Mouse (Mus musculus): ENCODE data around the gene Abcd1. TPM values are rescaled to one million over a fixed set of nuclear protein-coding genes. Genes with fewer than 3 reads are reported as not detected.

Abcd1 gene
- polyA plus RNA-seq, 1 experiment from 2014 or later = 34.7 TPM

- 78% methylated on average over 13 of the region's 13 CpGs for WGBS
- TF ChIP-seq CTCF (IDR thresholded peaks at IDR 0.05) (no peak), EP300 (IDR thresholded peaks at IDR 0.05) (no peak)
These were observed 42.4 kb downstream of the Abcd1 start for GRCm38 (mm10) chrX:73758611-73759290.

DNA sequence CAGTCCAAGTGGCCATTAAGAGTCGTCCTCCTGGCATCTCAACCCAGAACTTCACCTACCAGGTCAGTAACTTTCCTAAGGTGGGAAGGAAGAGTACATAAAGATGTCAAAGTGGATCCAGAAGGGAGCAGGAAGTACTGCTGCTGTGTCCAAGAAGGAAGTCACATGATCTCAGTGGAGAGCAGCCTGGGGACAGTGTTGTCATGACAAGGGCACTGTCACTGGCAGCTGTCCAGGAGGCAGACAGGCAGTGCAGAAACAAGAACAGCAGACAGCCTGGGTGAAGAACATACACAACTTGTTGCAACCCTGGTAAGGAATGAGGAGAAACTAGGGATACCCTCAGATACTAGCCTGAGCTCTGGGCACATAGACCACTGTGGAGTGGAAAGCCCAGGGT lies 48.9 kb downstream of the Abcd1 start:
- Histone ChIP-seq H3K4me3 (ENCODE audit: low read depth, low read length) (no peak overlapping the region), H3K9me3 (ENCODE audit: low read length) (no peaks in the 10 kb centered on the region), H3K4me2 (replicated peaks; ENCODE audit: low read depth, low read length) (no peak overlapping the region), H3K27ac (ENCODE audit: low read length) (peak overlapping the region; percentile 14; the same call in 1 of the 2 replicates), H3K27me3 (replicated peaks; ENCODE audit: insufficient read depth, low read length) (no peaks in the 10 kb centered on the region), H3K9ac (replicated peaks; ENCODE audit: low read depth) (no peak overlapping the region), H3K36me3 (ENCODE audit: insufficient read depth, low read length) (no peaks in the 10 kb centered on the region), H3K4me1 (ENCODE audit: insufficient read depth, low read depth, low read length) (no peaks in the 10 kb centered on the region)
- DNase-seq (ENCODE audit: low spot score) (peak; percentile 76), ATAC-seq (peak; percentile 73)
- TF ChIP-seq EP300 (IDR thresholded peaks at IDR 0.05) = no peak
- TF ChIP-seq CTCF (IDR thresholded peaks at IDR 0.05) = no peak
- WGBS = 40% methylated on average over 1 of the region's 1 CpGs

More at GRCm38 (mm10) chrX:73758611-73759290, 42.4 kb downstream of the Abcd1 start:
- no peak overlapping the region for H3K9ac ChIP-seq (replicated peaks; ENCODE audit: low read depth)
- H3K9me3 ChIP-seq (ENCODE audit: low read length) = no peaks in the 10 kb centered on the region
- H3K4me1 ChIP-seq (ENCODE audit: insufficient read depth, low read depth, low read length) = no peaks in the 10 kb centered on the region
- H3K36me3 ChIP-seq (ENCODE audit: insufficient read depth, low read length) = no peaks in the 10 kb centered on the region
- H3K4me2 ChIP-seq (replicated peaks; ENCODE audit: low read depth, low read length) = no peak overlapping the region
- no peak for DNase-seq (ENCODE audit: low spot score)
- no peak overlapping the region for H3K4me3 ChIP-seq (ENCODE audit: low read depth, low read length)
- ATAC-seq = no peak
- no peak overlapping the region for H3K27ac ChIP-seq (ENCODE audit: low read length)
- no peaks in the 10 kb centered on the region for H3K27me3 ChIP-seq (replicated peaks; ENCODE audit: insufficient read depth, low read length)

DNA sequence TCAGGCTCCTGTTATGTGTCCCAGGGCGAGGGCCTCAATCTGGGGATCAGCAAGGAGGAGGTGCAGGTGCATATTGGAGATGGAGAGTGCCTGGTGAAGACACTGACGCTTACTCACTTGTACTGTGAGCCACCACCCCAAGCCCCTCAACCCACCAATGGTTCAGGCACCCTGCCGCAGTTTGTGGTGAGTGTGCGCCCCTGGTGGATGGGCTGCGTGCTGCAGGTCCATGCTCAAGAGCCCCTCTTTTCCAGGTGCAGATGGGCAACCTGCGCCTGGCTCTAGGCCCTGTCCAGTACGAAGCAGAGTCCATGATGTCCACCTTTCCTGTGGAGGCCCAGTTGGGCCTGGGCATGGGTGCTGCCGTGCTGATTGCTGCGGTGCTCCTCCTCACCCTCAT lies 50.9 kb downstream of the Abcd1 start:
- H3K36me3 ChIP-seq (ENCODE audit: insufficient read depth, low read length) = no peaks in the 10 kb centered on the region
- H3K4me2 ChIP-seq (replicated peaks; ENCODE audit: low read depth, low read length) = no peak overlapping the region
- H3K27ac ChIP-seq (ENCODE audit: low read length) = no peak overlapping the region
- no peaks in the 10 kb centered on the region for H3K27me3 ChIP-seq (replicated peaks; ENCODE audit: insufficient read depth, low read length)
- TF ChIP-seq CTCF (IDR thresholded peaks at IDR 0.05) (peak; percentile 68), EP300 (IDR thresholded peaks at IDR 0.05) (no peak)
- no peak overlapping the region for H3K4me3 ChIP-seq (ENCODE audit: low read depth, low read length)
- no peaks in the 10 kb centered on the region for H3K9me3 ChIP-seq (ENCODE audit: low read length)
- no peak overlapping the region for H3K9ac ChIP-seq (replicated peaks; ENCODE audit: low read depth)
- H3K4me1 ChIP-seq (ENCODE audit: insufficient read depth, low read depth, low read length) = no peaks in the 10 kb centered on the region
- DNase-seq (ENCODE audit: low spot score) (no peak), ATAC-seq (no peak)
- WGBS = 71% methylated on average over 4 of the region's 9 CpGs

DNA sequence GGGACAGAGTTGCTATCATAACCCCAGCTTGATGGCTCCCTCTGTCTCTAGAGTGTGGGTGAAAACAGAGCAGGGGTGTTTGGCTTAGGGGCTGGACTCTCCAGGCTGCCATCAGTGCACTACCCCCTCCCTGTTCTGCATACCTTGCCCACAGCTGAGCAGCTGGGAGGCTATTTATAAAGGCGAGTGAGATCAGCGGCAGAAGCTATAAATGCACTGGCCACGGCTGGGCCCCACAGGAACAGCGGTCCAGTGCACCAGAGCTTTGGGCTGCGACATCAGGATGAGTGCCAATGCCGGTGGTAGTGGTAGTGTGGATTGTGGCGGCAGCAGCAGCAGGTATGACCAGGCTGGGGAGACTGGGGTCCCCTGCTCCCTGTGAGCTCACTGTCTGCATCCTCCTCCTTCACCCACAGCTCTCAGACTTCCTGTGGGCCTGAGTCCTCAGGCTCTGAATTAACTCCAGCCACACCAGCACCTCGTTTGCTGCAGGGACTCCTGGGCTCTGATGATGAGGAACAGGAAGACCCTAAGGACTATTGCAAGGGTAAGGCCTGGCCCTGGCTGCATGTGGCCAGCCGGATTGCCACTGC lies 57.9 kb downstream of the Abcd1 start, which contains the start of gene Srpk3:
TSS of gene Srpk3 (plus strand) at position 238 of the 593 bp plus-strand sequence.
- ATAC-seq (peak; percentile 35; the same call in 1 of the 2 replicates), DNase-seq (ENCODE audit: low spot score) (no peak)
- 36% methylated on average over 9 of the region's 9 CpGs for WGBS
- H3K27me3 ChIP-seq (replicated peaks; ENCODE audit: insufficient read depth, low read length) = no peaks in the 10 kb centered on the region
- no peak within 1 kb of the TSS for H3K27ac ChIP-seq (ENCODE audit: low read length)
- H3K9ac ChIP-seq (replicated peaks; ENCODE audit: low read depth) = no peak within 1 kb of the TSS
- TF ChIP-seq CTCF (IDR thresholded peaks at IDR 0.05) = no peak
- no peak for TF ChIP-seq EP300 (IDR thresholded peaks at IDR 0.05)
- no peaks in the 10 kb centered on the region for H3K4me1 ChIP-seq (ENCODE audit: insufficient read depth, low read depth, low read length)
- H3K36me3 ChIP-seq (ENCODE audit: insufficient read depth, low read length) = 0 out of 2 replicates have a peak, but pooled peaks cover under 1% of the 10 kb centered on the region
- no peaks in the 10 kb centered on the region for H3K9me3 ChIP-seq (ENCODE audit: low read length)
- no peak within 1 kb of the TSS for H3K4me3 ChIP-seq (ENCODE audit: low read depth, low read length)
- H3K4me2 ChIP-seq (replicated peaks; ENCODE audit: low read depth, low read length) = no peak within 1 kb of the TSS

- 65% methylated on average over 10 of the region's 10 CpGs for WGBS
These were observed 58.5 kb downstream of the Abcd1 start for GRCm38 (mm10) chrX:73774802-73775483.

DNA sequence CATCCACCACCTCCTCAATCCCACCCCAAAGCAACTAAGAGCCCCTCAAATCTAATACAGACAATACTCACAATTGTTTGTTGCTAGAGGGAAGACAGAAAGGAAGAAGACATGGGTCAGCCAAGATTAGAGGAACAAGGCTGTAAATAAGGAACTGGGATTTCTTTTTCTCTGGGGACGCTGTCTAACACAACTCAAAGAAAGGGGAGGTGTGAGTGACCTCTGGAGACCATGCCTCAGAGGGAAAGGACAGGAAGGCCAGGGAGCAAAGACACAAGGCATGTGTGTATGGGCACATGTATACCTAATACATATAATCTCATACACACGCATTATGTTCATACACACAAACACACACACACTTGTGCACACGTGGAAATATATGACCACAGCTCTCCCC lies 65.8 kb downstream of the Abcd1 start:
- Histone ChIP-seq H3K9me3 (ENCODE audit: low read length) (no peaks in the 10 kb centered on the region), H3K4me1 (ENCODE audit: insufficient read depth, low read depth, low read length) (no peaks in the 10 kb centered on the region), H3K36me3 (ENCODE audit: insufficient read depth, low read length) (0 out of 2 replicates have a peak, but pooled peaks cover 7% of the 10 kb centered on the region), H3K4me3 (ENCODE audit: low read depth, low read length) (no peak overlapping the region), H3K9ac (replicated peaks; ENCODE audit: low read depth) (no peak overlapping the region), H3K4me2 (replicated peaks; ENCODE audit: low read depth, low read length) (no peak overlapping the region), H3K27ac (ENCODE audit: low read length) (no peak overlapping the region), H3K27me3 (replicated peaks; ENCODE audit: insufficient read depth, low read length) (no peaks in the 10 kb centered on the region)
- DNase-seq (ENCODE audit: low spot score) (no peak), ATAC-seq (no peak)
- WGBS = 75% methylated on average over 2 of the region's 3 CpGs
- no peak for TF ChIP-seq EP300 (IDR thresholded peaks at IDR 0.05)
- no peak for TF ChIP-seq CTCF (IDR thresholded peaks at IDR 0.05)

More at GRCm38 (mm10) chrX:73774802-73775483, 58.5 kb downstream of the Abcd1 start:
- TF ChIP-seq CTCF (IDR thresholded peaks at IDR 0.05) (no peak), EP300 (IDR thresholded peaks at IDR 0.05) (no peak)
- H3K4me2 ChIP-seq (replicated peaks; ENCODE audit: low read depth, low read length) = no peak overlapping the region
- H3K9me3 ChIP-seq (ENCODE audit: low read length) = no peaks in the 10 kb centered on the region
- 0 out of 2 replicates have a peak, but pooled peaks cover 7% of the 10 kb centered on the region for H3K36me3 ChIP-seq (ENCODE audit: insufficient read depth, low read length)
- peak; percentile 64 for DNase-seq (ENCODE audit: low spot score)
- ATAC-seq = peak; percentile 77
- no peaks in the 10 kb centered on the region for H3K27me3 ChIP-seq (replicated peaks; ENCODE audit: insufficient read depth, low read length)
- H3K4me1 ChIP-seq (ENCODE audit: insufficient read depth, low read depth, low read length) = no peaks in the 10 kb centered on the region
- no peak overlapping the region for H3K9ac ChIP-seq (replicated peaks; ENCODE audit: low read depth)
- H3K27ac ChIP-seq (ENCODE audit: low read length) = no peak overlapping the region
- H3K4me3 ChIP-seq (ENCODE audit: low read depth, low read length) = no peak overlapping the region

Data from lung, postnatal 0 days (tissue).